Mouse (Mus musculus) brown adipose tissue, adult 24 weeks (tissue): ENCODE results near the gene Rptn. TPM values are rescaled to one million over a fixed set of nuclear protein-coding genes. Genes with fewer than 3 reads are reported as not detected.

Experiments
- H3K27ac ChIP-seq: fragments of 200-500 bp; replicated peaks from 2 replicates; pipeline ENCODE4 v1.5.1; 2012; ENCODE audit warnings: low read depth, mild to moderate bottlenecking, low read length
- H3K4me1 ChIP-seq: fragments of 200-500 bp; 2 replicates; pipeline ENCODE4 v1.6.1; 2012; ENCODE audit warnings: low read length, mixed read lengths; ENCODE audit not compliant: control insufficient read depth, insufficient read depth, insufficient read length
- H3K4me3 ChIP-seq: fragments of 200-500 bp; 2 replicates; pipeline ENCODE4 v1.5.1; 2012; ENCODE audit warnings: low read depth, mild to moderate bottlenecking, low read length, moderate library complexity; ENCODE audit not compliant: insufficient read depth
- polyA plus RNA-seq: library from polyadenylated mRNA; stranded (reverse); fragments of >200 nt; gene quantifications from 2 replicates; pipeline ENCODE4 v1.2.4, GENCODE M21; 2012; ENCODE audit not compliant: missing spikeins, insufficient read depth, insufficient read length

Rptn gene
- polyA plus RNA-seq, result not detected in 2 replicates

- no peaks in the 10 kb centered on the region for H3K4me1 ChIP-seq
- H3K27ac ChIP-seq, result no peak within 1 kb of the TSS
- H3K4me3 ChIP-seq, result no peak within 1 kb of the TSS
Observed at GRCm38 (mm10) chr3:93393366-93393765, at the start of gene Rptn. TSS of gene Rptn (plus strand) at chr3:93393699.

DNA sequence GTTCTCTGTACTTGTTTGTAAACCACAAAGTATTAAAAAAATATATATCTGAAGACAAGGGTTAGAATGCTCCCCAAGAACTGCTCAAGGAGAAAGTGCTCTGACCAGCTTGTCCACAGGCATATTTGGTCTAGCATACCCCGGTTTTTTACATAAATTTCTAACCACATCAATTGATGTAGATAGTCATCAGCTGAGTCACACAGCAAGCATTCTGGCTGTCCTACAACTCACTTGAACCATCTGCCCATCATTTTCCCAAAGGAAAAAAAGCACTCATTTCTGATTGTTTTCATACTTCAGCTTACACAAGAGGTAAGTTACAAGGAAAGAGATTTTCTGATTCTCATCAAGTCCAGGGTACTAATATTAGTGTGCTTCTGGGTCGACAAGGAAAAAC is 46.6 kb upstream of the Rptn start:
- no peak overlapping the region for H3K4me3 ChIP-seq
- H3K27ac ChIP-seq, result no peak overlapping the region
- H3K4me1 ChIP-seq, result no peaks in the 10 kb centered on the region

DNA sequence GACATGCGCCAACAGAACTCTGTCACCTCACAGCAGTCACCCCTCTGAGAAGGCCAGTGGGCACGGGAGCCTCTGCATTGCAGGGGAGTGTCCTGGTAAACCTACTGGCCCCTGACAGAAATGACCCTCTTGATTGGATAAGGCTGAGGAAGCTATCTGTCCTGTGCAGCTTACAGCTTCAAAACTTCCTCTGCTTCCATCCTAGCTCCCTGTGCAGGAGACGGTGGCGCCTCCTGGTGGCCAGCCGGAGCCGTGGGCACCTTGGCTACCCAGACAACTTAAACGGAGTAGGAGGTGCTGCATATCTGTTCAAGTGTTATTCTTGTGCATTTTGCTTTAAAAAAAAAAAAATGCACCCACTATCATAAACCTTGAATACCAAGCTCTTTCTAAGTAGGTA is 33.5 kb upstream of the Rptn start:
- no peak overlapping the region for H3K4me3 ChIP-seq
- no peak overlapping the region for H3K27ac ChIP-seq
- no peaks in the 10 kb centered on the region for H3K4me1 ChIP-seq

- Histone ChIP-seq H3K4me1 (no peaks in the 10 kb centered on the region), H3K27ac (no peak overlapping the region), H3K4me3 (no peak overlapping the region)
Observed at GRCm38 (mm10) chr3:93361933-93362574, 31.4 kb upstream of the Rptn start.

GRCm38 (mm10) chr3:93366966-93367575 is 26.4 kb upstream of the Rptn start:
- H3K27ac ChIP-seq, result no peak overlapping the region
- no peaks in the 10 kb centered on the region for H3K4me1 ChIP-seq
- H3K4me3 ChIP-seq, result no peak overlapping the region

DNA sequence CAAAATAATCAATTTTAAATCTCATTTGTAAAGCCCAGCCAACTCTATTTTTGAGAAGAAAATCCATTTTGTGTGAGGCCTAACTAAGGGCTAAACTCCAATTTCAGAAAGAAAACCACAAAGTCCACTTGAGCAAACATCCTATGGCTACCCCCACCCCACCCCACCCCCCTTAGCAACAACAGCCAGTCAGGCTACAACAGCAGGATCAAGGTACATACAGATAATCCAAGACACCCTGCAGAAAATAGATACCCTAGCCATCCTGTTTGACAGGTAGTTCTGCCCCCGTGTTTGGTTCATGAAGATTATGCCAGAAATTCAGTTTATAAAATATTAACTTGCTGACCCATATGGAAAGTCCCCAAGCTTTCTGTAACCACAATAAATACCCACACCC is 25.3 kb upstream of the Rptn start:
- Histone ChIP-seq H3K4me1 (no peaks in the 10 kb centered on the region), H3K27ac (no peak overlapping the region), H3K4me3 (no peak overlapping the region)

DNA sequence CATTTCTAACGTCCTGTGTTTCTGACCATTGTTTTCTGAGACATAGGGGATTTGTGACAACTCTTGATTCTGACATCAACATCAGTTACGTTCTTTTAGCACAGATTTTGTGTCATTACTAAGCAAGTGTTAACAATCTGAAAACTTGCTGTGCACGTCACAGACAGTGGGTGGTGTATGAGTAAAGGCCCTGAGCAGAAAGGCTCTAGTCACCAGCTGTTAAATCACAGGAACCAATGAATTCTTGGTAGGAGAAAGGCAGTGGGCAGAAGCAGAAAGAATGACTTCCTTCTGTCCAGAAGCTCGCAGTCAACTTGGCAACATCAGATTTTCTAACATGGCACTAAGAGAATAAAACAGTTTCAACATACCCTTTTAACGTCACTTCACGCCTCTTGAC is 20.1 kb upstream of the Rptn start:
- no peaks in the 10 kb centered on the region for H3K4me1 ChIP-seq
- H3K27ac ChIP-seq, result no peak overlapping the region
- no peak overlapping the region for H3K4me3 ChIP-seq

- Histone ChIP-seq H3K4me1 (no peaks in the 10 kb centered on the region), H3K27ac (no peak overlapping the region), H3K4me3 (no peak overlapping the region)
Observed at GRCm38 (mm10) chr3:93375196-93375595, 18.3 kb upstream of the Rptn start.

- H3K4me3 ChIP-seq, result no peak overlapping the region
- H3K4me1 ChIP-seq, result no peaks in the 10 kb centered on the region
- no peak overlapping the region for H3K27ac ChIP-seq
Observed at GRCm38 (mm10) chr3:93375601-93376000, 17.9 kb upstream of the Rptn start.

GRCm38 (mm10) chr3:93378146-93378545 is 15.4 kb upstream of the Rptn start:
- Histone ChIP-seq H3K4me3 (no peak overlapping the region), H3K4me1 (no peaks in the 10 kb centered on the region), H3K27ac (no peak overlapping the region)

GRCm38 (mm10) chr3:93403936-93404335 is 10.4 kb downstream of the Rptn start:
- Histone ChIP-seq H3K27ac (no peak overlapping the region), H3K4me3 (no peak overlapping the region), H3K4me1 (no peaks in the 10 kb centered on the region)

- Histone ChIP-seq H3K27ac (no peak overlapping the region), H3K4me3 (no peak overlapping the region), H3K4me1 (no peaks in the 10 kb centered on the region)
Observed at GRCm38 (mm10) chr3:93406992-93407391, 13.5 kb downstream of the Rptn start.

GRCm38 (mm10) chr3:93411905-93412304 is 18.4 kb downstream of the Rptn start:
- H3K4me1 ChIP-seq, result no peaks in the 10 kb centered on the region
- no peak overlapping the region for H3K4me3 ChIP-seq
- no peak overlapping the region for H3K27ac ChIP-seq

GRCm38 (mm10) chr3:93431673-93432072 is 38.2 kb downstream of the Rptn start:
- Histone ChIP-seq H3K4me3 (no peak overlapping the region), H3K4me1 (no peaks in the 10 kb centered on the region), H3K27ac (no peak overlapping the region)

DNA sequence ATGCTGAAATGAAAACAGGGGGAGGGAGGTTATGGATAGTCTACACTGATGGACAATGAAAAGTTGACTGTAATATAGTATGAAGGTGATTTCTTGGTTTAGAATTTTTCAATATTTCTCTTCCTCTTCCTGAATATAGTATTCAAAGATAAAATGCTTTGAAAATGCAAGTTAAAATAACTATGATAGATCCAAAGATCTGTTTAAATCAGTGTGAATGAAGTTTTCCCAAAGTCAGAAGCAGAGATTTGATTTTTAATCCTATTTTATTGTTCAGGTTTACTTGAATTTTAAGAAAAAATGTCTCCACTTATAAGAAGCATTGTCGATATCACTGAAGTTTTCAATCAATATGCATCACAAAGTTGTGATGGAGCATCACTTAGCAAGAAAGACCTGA is 48.5 kb downstream of the Rptn start, which contains the start of gene Tchh:
Gene Tchh (plus strand): TSS at position 301 of the 400 bp plus-strand sequence.
- Histone ChIP-seq H3K4me1 (peaks cover 11% of the 10 kb centered on the region), H3K4me3 (no peak within 1 kb of the TSS), H3K27ac (no peak within 1 kb of the TSS)

- peaks cover 11% of the 10 kb centered on the region for H3K4me1 ChIP-seq
- peak overlapping the region; percentile 63 for H3K4me3 ChIP-seq
- no peak overlapping the region for H3K27ac ChIP-seq
Observed at GRCm38 (mm10) chr3:93443501-93444101, 50.1 kb downstream of the Rptn start.
